12 mouse cellular contexts compared by ENCODE assay signal in the genomic region with DNA sequence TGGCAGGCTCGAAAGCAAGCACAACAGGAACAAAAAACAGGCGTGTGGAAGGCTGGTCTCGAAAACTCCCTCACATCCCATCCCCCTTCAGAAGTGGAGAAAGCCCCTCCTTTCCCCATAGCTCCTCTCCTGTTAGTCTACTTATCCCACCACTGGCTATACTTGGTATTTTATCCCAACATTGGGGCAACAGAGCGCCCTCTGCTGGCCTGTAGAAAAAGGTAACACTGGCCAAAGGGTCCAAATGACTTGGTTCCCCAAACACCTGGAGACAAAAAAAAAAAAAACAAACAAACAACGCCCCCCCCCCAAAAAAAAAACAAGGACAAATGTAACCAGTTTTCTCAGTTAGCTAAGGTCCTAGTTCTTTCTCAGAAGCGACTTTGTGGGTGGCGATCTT. TPM values are rescaled to one million over a fixed set of nuclear protein-coding genes. Genes with fewer than 3 reads are reported as not detected.
A peak's percentile ranks its signal among the peaks of the same experiment; 100 is the strongest.
DNase-seq lines count a peak whose midpoint lies in the region; ATAC-seq and TF ChIP-seq lines count a peak whose summit lies in the region.
"Had no signal": no experiment of that assay in that cellular context is flagged by ENCODE, and none has a peak within 500 bp of the region (broad histone marks: within the 10 kb centered on the region; RNA-seq: fewer than 3 reads in every experiment).

No protein-coding gene starts in this region.

- no peaks in the 10 kb centered on the region for H3K79me2 ChIP-seq in MEL (ENCODE audit: control insufficient read depth, insufficient read depth, low read length, poor library complexity)

- H3K36me3 ChIP-seq in heart, postnatal 0 days (replicated peaks; ENCODE audit: control insufficient read depth, insufficient read depth, low read length), result no peaks in the 10 kb centered on the region
- no peaks in the 10 kb centered on the region for H3K36me3 ChIP-seq in neural tube, embryonic 11.5 days (ENCODE audit: control insufficient read depth, insufficient read depth, low read length)
- no peaks in the 10 kb centered on the region; a peak in 1 of 4 replicates for H3K36me3 ChIP-seq in MEL (ENCODE audit: control insufficient read depth in 1 of 2, insufficient read depth in 2 of 2, low read length in 2 of 2)
- H3K36me3 ChIP-seq: hindbrain, embryonic 12.5 days; midbrain, embryonic 15.5 days had no signal

- WGBS in heart, postnatal 0 days, result 51% methylated on average over 7 of the region's 7 CpGs
- 56% methylated on average over 7 of the region's 7 CpGs for WGBS in neural tube, embryonic 11.5 days

- no peaks in the 10 kb centered on the region for H3K4me1 ChIP-seq in heart, postnatal 0 days (ENCODE audit: control insufficient read depth, insufficient read depth)
- H3K4me1 ChIP-seq in neural tube, embryonic 11.5 days (ENCODE audit: control insufficient read depth, insufficient read depth, low read length), result no peaks in the 10 kb centered on the region
- H3K4me1 ChIP-seq in MEL (ENCODE audit: control insufficient read depth in 1 of 2, insufficient read depth in 2 of 2, low read length in 2 of 2), result 0 out of 4 replicates have a peak, but pooled peaks cover 0 to 2% of the 10 kb centered on the region in 2 experiments
- H3K4me1 ChIP-seq: hindbrain, embryonic 12.5 days; midbrain, embryonic 15.5 days had no signal

- no peaks in the 10 kb centered on the region for H3K9me3 ChIP-seq in heart, postnatal 0 days (replicated peaks; ENCODE audit: control insufficient read depth, low read length)
- no peaks in the 10 kb centered on the region for H3K9me3 ChIP-seq in neural tube, embryonic 11.5 days (ENCODE audit: control insufficient read depth, low read length)
- no peaks in the 10 kb centered on the region for H3K9me3 ChIP-seq in MEL (replicated peaks; ENCODE audit: insufficient read depth, low read length)
- H3K9me3 ChIP-seq: hindbrain, embryonic 12.5 days; midbrain, embryonic 15.5 days had no signal

- TF ChIP-seq CTCF in heart, postnatal 0 days (IDR thresholded peaks at IDR 0.05; ENCODE audit: low read depth), result peak; percentile 15; the same call in 1 of the 2 replicates
- TF ChIP-seq CTCF in MEL (IDR thresholded peaks at IDR 0.05 in 2 of 3, conservative IDR thresholded peaks at IDR 0.05 in 1 of 3; ENCODE audit: control insufficient read depth in 1 of 3, insufficient read depth in 1 of 3, low read depth in 2 of 3, low read length in 3 of 3, poor library complexity in 1 of 3, severe bottlenecking in 1 of 3), result peak; percentile 44 to 63 (median 60)

- no peak overlapping the region for H3K9ac ChIP-seq in heart, postnatal 0 days (replicated peaks; ENCODE audit: low read depth, low read length)
- H3K9ac ChIP-seq in neural tube, embryonic 11.5 days (ENCODE audit: low read length), result no peak overlapping the region
- no peak overlapping the region for H3K9ac ChIP-seq in MEL (ENCODE audit: control insufficient read depth, low read depth, low read length, poor library complexity, severe bottlenecking)
- H3K9ac ChIP-seq: hindbrain, embryonic 12.5 days; midbrain, embryonic 15.5 days had no signal

- no peak for DNase-seq in heart, postnatal 0 days (ENCODE audit: low spot score)
- DNase-seq in heart, adult 9 months (ENCODE audit: low spot score in 2 of 2), result no peak
- peak; percentile 18 for DNase-seq in neural tube, embryonic 11.5 days (ENCODE audit: low spot score)
- no peak for DNase-seq in neural tube, embryonic 10.5 days (ENCODE audit: extremely low spot score, low spot score)
- peak; percentile 29 for DNase-seq in MEL (ENCODE audit: low read depth, low spot score)
- no peak for DNase-seq in heart, postnatal 25 days (ENCODE audit: low spot score)
- DNase-seq: gastrocnemius, postnatal 14 days had no signal

- TF ChIP-seq RAD21 in MEL (IDR thresholded peaks at IDR 0.05; ENCODE audit: low read depth, low read length), result no peak

- intact Hi-C loops in heart, postnatal 25 days (cut with DNase I), result loop anchor here (5.0 to 10.0 kb wide), 3 partner anchors 345 to 735 kb away; partner anchors contain the start of gene Hif1a

- no peak overlapping the region for H3K4me3 ChIP-seq in heart, postnatal 0 days (ENCODE audit: low read depth, low read length)
- no peak overlapping the region for H3K4me3 ChIP-seq in neural tube, embryonic 11.5 days (ENCODE audit: low read depth, low read length)
- no peak overlapping the region for H3K4me3 ChIP-seq in MEL (ENCODE audit: control insufficient read depth in 1 of 2, insufficient read depth in 1 of 2, low read depth in 2 of 2, low read length in 2 of 2)
- H3K4me3 ChIP-seq: erythroblast, embryonic 14.5 days; hindbrain, embryonic 12.5 days; midbrain, embryonic 15.5 days had no signal

- no peak for TF ChIP-seq POLR2A in MEL (IDR thresholded peaks at IDR 0.05; ENCODE audit: control insufficient read depth in 1 of 2, insufficient read depth in 1 of 2, low read depth in 1 of 2, low read length in 2 of 2, poor library complexity in 1 of 2)

- TF ChIP-seq EP300 in heart, postnatal 0 days (IDR thresholded peaks at IDR 0.05; ENCODE audit: low read depth), result no peak
- no peak for TF ChIP-seq EP300 in MEL (IDR thresholded peaks at IDR 0.05; ENCODE audit: low read depth in 1 of 2, low read length in 2 of 2)

- no peak overlapping the region for H3K4me2 ChIP-seq in heart, postnatal 0 days (ENCODE audit: low read depth, low read length)
- no peak overlapping the region for H3K4me2 ChIP-seq in neural tube, embryonic 11.5 days (ENCODE audit: low read depth)
- H3K4me2 ChIP-seq: hindbrain, embryonic 12.5 days; midbrain, embryonic 15.5 days had no signal

- no peak for ATAC-seq in heart, postnatal 0 days (ENCODE audit: insufficient read depth, low read depth)
- ATAC-seq in neural tube, embryonic 11.5 days (ENCODE audit: insufficient read depth, low FRiP score, low TSS enrichment), result no peak
- peak; percentile 71 for ATAC-seq in megakaryocyte-erythroid progenitor cell, adult 5-6 weeks (replicated peaks; ENCODE audit: low FRiP score, low TSS enrichment, poor library complexity, severe bottlenecking)
- no peak for ATAC-seq in monocyte, adult 5-6 weeks (replicated peaks; ENCODE audit: insufficient number of reproducible peaks, low FRiP score, low TSS enrichment, poor library complexity, severe bottlenecking)
- ATAC-seq: midbrain, embryonic 15.5 days had no signal

- H3K27ac ChIP-seq in heart, postnatal 0 days (ENCODE audit: low read depth), result no peak overlapping the region
- H3K27ac ChIP-seq in neural tube, embryonic 11.5 days (ENCODE audit: low read depth, low read length), result no peak overlapping the region
- no peak overlapping the region for H3K27ac ChIP-seq in MEL (ENCODE audit: control insufficient read depth, low read depth, low read length)
- H3K27ac ChIP-seq: hindbrain, embryonic 12.5 days; midbrain, embryonic 15.5 days had no signal

- H3K27me3 ChIP-seq in heart, postnatal 0 days (ENCODE audit: control insufficient read depth, insufficient read depth, low read length), result no peaks in the 10 kb centered on the region
- H3K27me3 ChIP-seq in neural tube, embryonic 11.5 days (ENCODE audit: control insufficient read depth, insufficient read depth, low read length), result no peaks in the 10 kb centered on the region
- no peaks in the 10 kb centered on the region for H3K27me3 ChIP-seq in MEL (ENCODE audit: control insufficient read depth in 1 of 2, insufficient read depth in 2 of 2, low read length in 2 of 2)
- H3K27me3 ChIP-seq: hindbrain, embryonic 12.5 days; midbrain, embryonic 15.5 days had no signal

TF ChIP-seq in MEL, 35 proteins besides CTCF, POLR2A, EP300 and RAD21:
- TF ChIP-seq RCOR1 (IDR thresholded peaks at IDR 0.05; ENCODE audit: low read depth, low read length), result no peak
- no peak for TF ChIP-seq GATA1 (IDR thresholded peaks at IDR 0.05; ENCODE audit: low read depth, low read length)
- no peak for TF ChIP-seq TAL1 (IDR thresholded peaks at IDR 0.05; ENCODE audit: low read length)
- no peak for TF ChIP-seq MXI1 (IDR thresholded peaks at IDR 0.05; ENCODE audit: low read depth, low read length)
- TF ChIP-seq UBTF (IDR thresholded peaks at IDR 0.05; ENCODE audit: borderline replicate concordance, insufficient read depth, low read depth, low read length), result no peak

RNA-seq across cellular contexts. Expression of gene Tmem30b, which starts 13.9 kb away (rescaled TPM):
- 0.31 and 1.9 TPM in 2 replicates for total RNA-seq in heart, postnatal 0 days (2014; rRNA removed; ENCODE audit: low replicate concordance)
- 0.14 and 0.25 TPM in 2 replicates for polyA plus RNA-seq in heart, postnatal 0 days (2015; fragmentation: Nextera tagmentation; extraction: Ambion mirVana)
- 2.3 and 2.6 TPM in 2 replicates for polyA plus RNA-seq in neural tube, embryonic 11.5 days (2014; fragmentation: Nextera tagmentation; extraction: Ambion mirVana)
- total RNA-seq in MEL (2012; rRNA removed), result not detected in 2 replicates
- polyA plus RNA-seq in MEL (2012; ENCODE audit: insufficient read depth in 1 of 2, insufficient read length in 2 of 2, low read depth in 1 of 2, low replicate concordance in 2 of 2, missing spikeins in 1 of 2), result not detected
- total RNA-seq in megakaryocyte-erythroid progenitor cell, adult 5-6 weeks (2014; fragmentation: Nextera tagmentation), result not detected in 2 replicates
- not detected in 2 replicates for total RNA-seq in megakaryocyte-erythroid progenitor cell, adult 5-6 weeks (2017)
- total RNA-seq in heart, postnatal 25 days (2021), result under 1 TPM; 0.08 to 0.13 TPM
- not detected in 3 replicates for total RNA-seq in monocyte, adult 5-6 weeks (2017)
- polyA plus RNA-seq: erythroblast, embryonic 14.5 days had no signal

RNA-seq across cellular contexts. Expression of gene Prkch, which starts 24.5 kb away (rescaled TPM):
- 20.5 and 20.8 TPM in 2 replicates for total RNA-seq in heart, postnatal 0 days (2014; rRNA removed; ENCODE audit: low replicate concordance)
- 7.4 and 7.9 TPM in 2 replicates for polyA plus RNA-seq in heart, postnatal 0 days (2015; fragmentation: Nextera tagmentation; extraction: Ambion mirVana)
- polyA plus RNA-seq in neural tube, embryonic 11.5 days (2014; fragmentation: Nextera tagmentation; extraction: Ambion mirVana), result 11.0 and 11.7 TPM in 2 replicates
- not detected in 2 replicates for total RNA-seq in MEL (2012; rRNA removed)
- not detected for polyA plus RNA-seq in MEL (2012; ENCODE audit: insufficient read depth in 1 of 2, insufficient read length in 2 of 2, low read depth in 1 of 2, low replicate concordance in 2 of 2, missing spikeins in 1 of 2)
- total RNA-seq in megakaryocyte-erythroid progenitor cell, adult 5-6 weeks (2014; fragmentation: Nextera tagmentation), result 21.7 and 24.5 TPM in 2 replicates
- 22.9 and 24.9 TPM in 2 replicates for total RNA-seq in megakaryocyte-erythroid progenitor cell, adult 5-6 weeks (2017)
- total RNA-seq in heart, postnatal 25 days (2021), result 10 to 100 TPM; 16.1 to 18.8 TPM
- total RNA-seq in monocyte, adult 5-6 weeks (2017), result 140 to 209 TPM (median 154 TPM) in 3 replicates

Comparison
In these comparisons a context has a peak if more than half of its experiments do, and no peak if none do; other contexts are left out.
1. DNase-seq: peak in neural tube, embryonic 11.5 days (single experiment) and MEL (single experiment); none in heart, postnatal 0 days (single experiment), heart, adult 9 months (0 of 2), neural tube, embryonic 10.5 days (single experiment) and heart, postnatal 25 days (single experiment).
2. RNA of gene Prkch, which starts 24.5 kb away (total RNA-seq): 140 to 209 TPM in monocyte, adult 5-6 weeks, 21.7 to 24.9 TPM in megakaryocyte-erythroid progenitor cell, adult 5-6 weeks, 20.5 to 20.8 TPM in heart, postnatal 0 days and 16.1 to 18.8 TPM in heart, postnatal 25 days; not detected in MEL; every median in the first group is over 10 times any median in the second.